Mouse (Mus musculus): Measurements from ENCODE around the gene Eepd1. TPM values are rescaled to one million over a fixed set of nuclear protein-coding genes. Genes with fewer than 3 reads are reported as not detected.

Gene Eepd1
- polyA plus RNA-seq, 1 experiment = 6.9 TPM

DNA sequence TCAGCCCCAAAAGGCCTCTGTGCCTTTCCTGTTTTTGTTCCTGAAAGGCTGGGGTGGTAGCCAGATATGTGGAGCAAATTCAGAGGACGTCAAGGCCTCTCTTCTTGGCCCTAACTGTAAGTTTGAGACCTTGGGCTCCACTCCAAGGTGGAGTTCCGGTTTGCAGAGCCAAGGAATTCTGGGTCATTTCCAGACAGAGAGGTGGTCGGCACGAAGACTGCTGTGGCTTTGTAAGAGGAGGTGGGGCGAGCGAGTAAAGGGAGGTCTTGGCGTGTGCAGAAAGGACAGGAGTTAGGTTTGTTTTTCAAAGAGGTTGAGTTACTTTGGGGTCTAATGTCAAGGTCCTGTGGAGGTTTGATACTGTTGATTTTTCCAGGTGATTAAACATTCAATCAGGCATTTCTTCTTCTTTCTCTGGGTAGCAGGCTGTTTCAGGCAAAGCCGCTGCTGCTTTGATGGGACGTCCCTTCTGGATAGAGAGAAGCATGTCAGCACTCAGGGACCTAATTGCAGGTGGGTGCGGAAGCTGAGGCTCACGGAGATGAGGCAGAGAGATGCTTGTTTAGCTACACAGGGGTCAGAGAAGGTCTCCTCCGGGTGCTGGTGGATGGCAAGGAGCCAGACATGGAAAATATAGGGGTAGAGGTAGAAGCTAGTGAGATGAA is 6.2 kb downstream of the Eepd1 start:
- H3K4me1 ChIP-seq (replicated peaks; ENCODE audit: control insufficient read depth, insufficient read depth, low read length) = peaks cover 8% of the 10 kb centered on the region
- no peak overlapping the region for H3K27ac ChIP-seq (ENCODE audit: control insufficient read depth, insufficient read depth, low read length)
- WGBS = 83% methylated on average over 12 of the region's 12 CpGs
- no peaks in the 10 kb centered on the region for H3K27me3 ChIP-seq (ENCODE audit: control insufficient read depth, insufficient read depth, low read length)
- TF ChIP-seq CTCF (IDR thresholded peaks at IDR 0.05; ENCODE audit: borderline replicate concordance, control insufficient read depth, extremely low read depth, insufficient read depth, low read length, poor library complexity) (no peak), POLR2A (IDR thresholded peaks at IDR 0.05; ENCODE audit: control insufficient read depth, extremely low read depth, insufficient read depth, low read length, poor library complexity) (no peak)
- no peaks in the 10 kb centered on the region for H3K36me3 ChIP-seq (ENCODE audit: control insufficient read depth, insufficient read depth, low read length)
- H3K4me3 ChIP-seq (ENCODE audit: control insufficient read depth, insufficient read depth, low read length) = no peak overlapping the region
- DNase-seq = no peak

GRCm38 (mm10) chr9:25488581-25488980 is 7.2 kb downstream of the Eepd1 start:
- DNase-seq = no peak
- Histone ChIP-seq H3K4me1 (replicated peaks; ENCODE audit: control insufficient read depth, insufficient read depth, low read length) (no peaks in the 10 kb centered on the region; the same call in none of the 2 replicates), H3K36me3 (ENCODE audit: control insufficient read depth, insufficient read depth, low read length) (no peaks in the 10 kb centered on the region), H3K27me3 (ENCODE audit: control insufficient read depth, insufficient read depth, low read length) (no peaks in the 10 kb centered on the region), H3K4me3 (ENCODE audit: control insufficient read depth, insufficient read depth, low read length) (no peak overlapping the region), H3K27ac (ENCODE audit: control insufficient read depth, insufficient read depth, low read length) (no peak overlapping the region)
- 93% methylated on average over 9 of the region's 9 CpGs for WGBS
- no peak for TF ChIP-seq POLR2A (IDR thresholded peaks at IDR 0.05; ENCODE audit: control insufficient read depth, extremely low read depth, insufficient read depth, low read length, poor library complexity)
- TF ChIP-seq CTCF (IDR thresholded peaks at IDR 0.05; ENCODE audit: borderline replicate concordance, control insufficient read depth, extremely low read depth, insufficient read depth, low read length, poor library complexity) = no peak

- no peaks in the 10 kb centered on the region; the same call in none of the 2 replicates for H3K4me1 ChIP-seq (replicated peaks; ENCODE audit: control insufficient read depth, insufficient read depth, low read length)
- TF ChIP-seq POLR2A (IDR thresholded peaks at IDR 0.05; ENCODE audit: control insufficient read depth, extremely low read depth, insufficient read depth, low read length, poor library complexity) (no peak), CTCF (IDR thresholded peaks at IDR 0.05; ENCODE audit: borderline replicate concordance, control insufficient read depth, extremely low read depth, insufficient read depth, low read length, poor library complexity) (no peak)
- no peak for DNase-seq
- WGBS = 96% methylated on average over 7 of the region's 7 CpGs
- H3K27me3 ChIP-seq (ENCODE audit: control insufficient read depth, insufficient read depth, low read length) = no peaks in the 10 kb centered on the region
- H3K36me3 ChIP-seq (ENCODE audit: control insufficient read depth, insufficient read depth, low read length) = no peaks in the 10 kb centered on the region
- H3K4me3 ChIP-seq (ENCODE audit: control insufficient read depth, insufficient read depth, low read length) = no peak overlapping the region
- no peak overlapping the region for H3K27ac ChIP-seq (ENCODE audit: control insufficient read depth, insufficient read depth, low read length)
These were observed 8.0 kb downstream of the Eepd1 start for GRCm38 (mm10) chr9:25489221-25489960.

GRCm38 (mm10) chr9:25490278-25491145 is 9.2 kb downstream of the Eepd1 start:
- no peak for TF ChIP-seq POLR2A (IDR thresholded peaks at IDR 0.05; ENCODE audit: control insufficient read depth, extremely low read depth, insufficient read depth, low read length, poor library complexity)
- no peak for TF ChIP-seq CTCF (IDR thresholded peaks at IDR 0.05; ENCODE audit: borderline replicate concordance, control insufficient read depth, extremely low read depth, insufficient read depth, low read length, poor library complexity)
- no peaks in the 10 kb centered on the region for H3K27me3 ChIP-seq (ENCODE audit: control insufficient read depth, insufficient read depth, low read length)
- no peaks in the 10 kb centered on the region; the same call in 1 of the 2 replicates for H3K4me1 ChIP-seq (replicated peaks; ENCODE audit: control insufficient read depth, insufficient read depth, low read length)
- DNase-seq = no peak
- no peak overlapping the region for H3K27ac ChIP-seq (ENCODE audit: control insufficient read depth, insufficient read depth, low read length)
- H3K4me3 ChIP-seq (ENCODE audit: control insufficient read depth, insufficient read depth, low read length) = no peak overlapping the region
- 68% methylated on average over 13 of the region's 13 CpGs for WGBS
- H3K36me3 ChIP-seq (ENCODE audit: control insufficient read depth, insufficient read depth, low read length) = no peaks in the 10 kb centered on the region

DNA sequence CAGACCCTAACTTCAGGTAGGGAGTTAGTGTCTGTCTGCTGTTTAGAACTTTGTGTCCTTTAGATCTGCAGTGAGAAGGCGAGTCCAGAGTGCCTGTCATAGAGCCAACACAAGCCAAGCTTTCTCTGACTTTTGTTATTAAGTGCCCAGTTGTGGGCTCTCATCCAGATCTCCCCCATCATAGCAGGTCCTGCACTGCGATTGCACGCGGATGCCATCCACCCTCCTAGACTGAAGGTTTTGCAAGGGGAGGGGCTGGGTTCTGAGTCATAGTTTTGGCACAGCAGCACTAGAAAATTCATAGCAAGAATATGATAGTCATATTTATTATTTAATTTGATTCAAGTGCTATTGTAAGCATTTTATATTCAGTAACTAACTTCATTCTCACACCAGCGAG is 12.6 kb downstream of the Eepd1 start:
- Histone ChIP-seq H3K4me1 (replicated peaks; ENCODE audit: control insufficient read depth, insufficient read depth, low read length) (no peaks in the 10 kb centered on the region), H3K27ac (ENCODE audit: control insufficient read depth, insufficient read depth, low read length) (no peak overlapping the region), H3K27me3 (ENCODE audit: control insufficient read depth, insufficient read depth, low read length) (no peaks in the 10 kb centered on the region), H3K4me3 (ENCODE audit: control insufficient read depth, insufficient read depth, low read length) (no peak overlapping the region), H3K36me3 (ENCODE audit: control insufficient read depth, insufficient read depth, low read length) (no peaks in the 10 kb centered on the region)
- DNase-seq = no peak
- WGBS = 89% methylated on average over 5 of the region's 5 CpGs
- no peak for TF ChIP-seq POLR2A (IDR thresholded peaks at IDR 0.05; ENCODE audit: control insufficient read depth, extremely low read depth, insufficient read depth, low read length, poor library complexity)
- no peak for TF ChIP-seq CTCF (IDR thresholded peaks at IDR 0.05; ENCODE audit: borderline replicate concordance, control insufficient read depth, extremely low read depth, insufficient read depth, low read length, poor library complexity)

DNA sequence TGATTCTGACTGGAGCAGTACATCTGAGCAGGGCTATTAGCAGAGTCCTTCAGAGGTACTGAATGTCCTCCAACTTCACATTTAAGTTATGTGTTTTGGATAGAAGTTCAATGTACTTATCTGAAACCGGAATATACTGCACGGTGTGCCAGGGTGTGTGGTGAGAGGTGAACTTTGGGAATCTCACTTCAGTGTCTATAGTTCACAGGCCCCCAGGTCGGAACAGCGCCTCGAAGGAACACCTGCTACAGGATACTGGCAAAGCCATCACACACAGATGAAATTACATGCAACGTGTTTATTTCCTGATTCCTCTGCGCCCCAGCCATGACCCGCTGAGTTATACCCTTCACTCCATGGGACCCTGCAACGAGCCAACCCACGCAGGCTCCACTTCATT is 14.3 kb downstream of the Eepd1 start:
- DNase-seq = no peak
- TF ChIP-seq POLR2A (IDR thresholded peaks at IDR 0.05; ENCODE audit: control insufficient read depth, extremely low read depth, insufficient read depth, low read length, poor library complexity) = no peak
- no peak for TF ChIP-seq CTCF (IDR thresholded peaks at IDR 0.05; ENCODE audit: borderline replicate concordance, control insufficient read depth, extremely low read depth, insufficient read depth, low read length, poor library complexity)
- no peak overlapping the region for H3K4me3 ChIP-seq (ENCODE audit: control insufficient read depth, insufficient read depth, low read length)
- WGBS = 97% methylated on average over 10 of the region's 10 CpGs
- peaks cover 3% of the 10 kb centered on the region; the same call in 1 of the 2 replicates for H3K4me1 ChIP-seq (replicated peaks; ENCODE audit: control insufficient read depth, insufficient read depth, low read length)
- H3K27me3 ChIP-seq (ENCODE audit: control insufficient read depth, insufficient read depth, low read length) = no peaks in the 10 kb centered on the region
- H3K36me3 ChIP-seq (ENCODE audit: control insufficient read depth, insufficient read depth, low read length) = no peaks in the 10 kb centered on the region
- H3K27ac ChIP-seq (ENCODE audit: control insufficient read depth, insufficient read depth, low read length) = no peak overlapping the region

Measured in thymus, adult 2 months (tissue).